Mouse (Mus musculus) embryonic fibroblast, embryonic 13.5 days (primary cell): ENCODE measurements around the gene Abca4.

ENCODE experiments used
- CTCF ChIP-seq: IDR thresholded peaks from 2 replicates; pipeline ENCODE4 v1.5.1; 2011; ENCODE audit warnings: mild to moderate bottlenecking, control low read depth, low read length, moderate library complexity, borderline replicate concordance; ENCODE audit not compliant: insufficient read depth
- POLR2A ChIP-seq: IDR thresholded peaks from 2 replicates; pipeline ENCODE4 v1.6.1; 2011; ENCODE audit warnings: low read depth, mild to moderate bottlenecking, control low read depth, low read length, moderate library complexity

DNA sequence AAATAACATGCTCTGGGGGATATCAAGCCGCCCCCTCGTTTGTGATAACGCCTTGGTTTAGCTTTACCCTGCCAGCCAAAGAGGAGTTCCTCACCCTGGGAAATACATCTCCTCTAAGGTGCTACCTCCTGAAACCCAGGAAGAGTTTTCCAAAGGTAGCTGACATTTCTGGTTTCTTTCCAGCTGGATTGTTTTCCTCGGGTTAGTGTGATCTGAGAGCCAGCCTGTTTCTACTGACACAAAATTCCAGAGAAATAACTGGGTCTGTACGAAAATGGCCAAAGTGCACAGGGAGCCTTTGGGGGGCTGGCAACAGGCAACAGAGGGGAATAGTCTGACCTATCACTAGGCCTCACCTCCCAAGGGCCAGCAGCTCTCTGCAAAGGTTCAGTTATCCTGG is 10.0 kb upstream of the Abca4 start:
- TF ChIP-seq POLR2A (no peak), CTCF (no peak)
